Mouse (Mus musculus): Measurements from ENCODE around the gene Sumf1.

The Sumf1 gene

DNA sequence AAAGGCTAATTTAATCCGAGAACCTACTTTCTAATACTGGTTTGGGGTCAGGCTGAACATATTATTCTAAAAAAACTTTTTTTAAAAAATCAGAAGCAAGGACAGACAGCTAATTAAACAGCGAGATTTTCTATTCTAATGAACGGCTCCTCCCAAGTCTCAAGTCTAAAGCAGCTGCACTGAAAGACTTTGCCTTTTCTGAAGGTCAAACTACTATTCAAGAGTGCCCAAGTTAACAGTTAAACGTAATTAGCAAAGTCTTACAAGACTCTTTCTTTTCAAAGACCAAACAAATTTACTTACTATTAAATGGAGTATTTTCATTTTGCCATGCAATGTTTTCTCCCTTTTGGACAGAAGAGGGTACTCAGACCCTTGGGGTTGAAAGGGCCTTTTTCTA, 20.8 kb upstream of the Sumf1 start:
- DNase-seq, result no peak

DNA sequence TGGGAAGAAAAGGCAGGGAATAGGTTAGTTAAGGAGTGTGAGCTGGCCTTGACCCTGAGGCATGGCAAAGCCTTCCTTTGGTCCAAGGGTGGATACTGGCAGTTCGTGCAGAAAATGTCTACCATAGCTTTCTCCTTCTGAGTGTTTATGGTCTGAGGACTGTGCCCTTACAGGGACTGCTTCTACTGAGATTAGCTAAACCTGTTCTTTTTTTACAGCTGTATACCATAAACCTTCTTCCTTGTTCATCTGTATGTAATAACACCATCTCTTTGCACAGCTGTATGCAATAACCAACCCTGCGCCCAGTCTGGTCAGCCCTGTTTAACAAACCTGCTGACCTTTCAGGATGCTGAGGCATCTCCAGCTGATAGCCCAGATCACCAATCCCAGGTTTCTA, 18.9 kb upstream of the Sumf1 start:
- no peak for DNase-seq

DNA sequence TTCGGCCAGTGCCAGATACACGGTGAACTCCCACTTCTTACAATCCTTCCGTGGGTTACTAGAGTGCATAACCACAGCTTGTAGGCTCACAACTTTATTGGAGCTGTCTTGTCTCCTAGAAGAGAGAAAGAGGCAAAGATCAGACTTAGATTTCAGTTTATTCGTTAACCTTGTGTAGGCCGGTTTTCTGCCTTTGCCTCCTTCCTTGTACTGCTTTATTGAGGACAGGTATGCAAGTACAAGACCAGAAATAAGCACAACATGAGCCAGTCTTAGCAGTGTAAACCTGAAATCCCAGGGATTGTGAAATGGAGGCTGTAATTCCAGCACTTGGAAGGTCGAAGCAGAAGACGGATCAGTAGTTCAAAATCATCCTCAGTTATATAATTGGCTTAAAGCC, 12.9 kb upstream of the Sumf1 start:
- no peak for DNase-seq

DNA sequence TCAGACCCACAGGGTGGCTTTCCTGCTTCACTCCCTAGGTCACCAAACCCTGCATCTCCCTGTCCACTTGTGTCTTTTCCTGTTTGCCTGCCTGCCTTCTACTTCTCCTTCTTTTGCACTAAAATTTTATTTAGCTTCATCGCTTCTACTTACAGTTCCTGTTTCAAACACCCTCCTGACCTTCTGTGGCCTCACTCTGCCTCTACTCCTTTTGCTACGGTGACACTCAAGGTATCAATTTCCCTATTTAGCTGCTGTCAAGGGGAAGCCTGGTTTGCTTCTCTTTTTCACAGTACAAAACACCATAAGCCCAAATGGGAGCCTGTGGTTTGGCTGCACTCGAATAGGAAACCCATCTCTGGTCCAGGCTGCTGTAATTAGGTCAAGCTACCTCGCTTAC, 11.7 kb upstream of the Sumf1 start:
- no peak for DNase-seq

DNA sequence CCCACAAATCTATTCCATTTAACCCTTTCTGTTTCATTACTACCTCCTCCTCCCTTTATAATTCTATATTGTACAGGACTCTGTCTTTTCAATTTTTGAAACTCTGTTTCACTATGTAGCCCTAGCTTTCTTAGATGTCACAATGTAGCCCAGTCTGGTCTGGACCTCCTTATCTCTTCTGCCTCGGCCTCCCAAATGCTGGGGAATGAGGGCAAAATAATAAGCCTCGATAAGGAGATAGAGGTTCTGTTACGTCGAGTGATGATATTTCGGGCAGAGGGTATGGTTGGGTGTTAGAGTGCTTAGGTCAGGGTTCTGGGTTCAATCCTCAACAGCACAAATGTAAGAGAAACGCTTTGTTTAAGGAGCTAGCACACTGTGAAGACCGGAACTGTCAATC, 11.3 kb upstream of the Sumf1 start:
- no peak for DNase-seq

DNA sequence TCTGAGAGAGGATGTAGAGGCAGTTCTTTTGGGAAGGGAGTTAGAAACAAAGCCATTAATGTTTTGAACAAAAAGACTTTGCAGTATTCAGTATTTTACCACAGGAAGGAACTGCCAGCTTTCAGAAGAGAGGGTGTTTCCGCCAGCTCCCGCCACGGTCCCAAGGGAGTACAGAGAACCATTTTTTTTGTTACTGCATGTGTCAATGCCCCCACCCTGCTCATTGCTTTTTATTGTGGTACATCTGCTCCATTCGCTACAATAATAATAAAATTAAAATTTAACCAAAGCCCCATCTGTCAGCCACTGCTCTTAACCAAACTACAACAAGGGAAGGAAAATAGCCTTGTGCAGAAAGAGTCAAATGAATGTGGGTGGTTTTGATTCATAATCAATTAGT, 7.2 kb upstream of the Sumf1 start:
- DNase-seq, result no peak

DNA sequence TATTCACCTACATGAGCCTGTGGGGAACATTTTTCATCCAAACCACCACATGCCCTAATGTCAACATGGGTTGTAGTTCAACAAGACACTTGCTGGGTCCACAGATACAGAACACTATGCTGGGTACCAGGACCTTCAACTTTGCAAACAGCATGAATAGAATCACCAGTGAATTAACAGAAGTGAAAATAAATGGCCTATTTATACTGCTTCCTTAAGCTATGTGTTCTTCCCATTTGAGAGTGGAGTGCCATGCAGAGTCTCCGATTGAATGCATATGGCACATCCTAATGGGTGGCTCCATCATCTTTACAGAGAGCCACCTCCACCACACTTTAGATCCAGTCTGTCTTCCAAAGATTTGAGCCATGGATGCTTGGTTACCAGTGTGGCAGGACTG, 5.3 kb upstream of the Sumf1 start:
- DNase-seq, result no peak

DNA sequence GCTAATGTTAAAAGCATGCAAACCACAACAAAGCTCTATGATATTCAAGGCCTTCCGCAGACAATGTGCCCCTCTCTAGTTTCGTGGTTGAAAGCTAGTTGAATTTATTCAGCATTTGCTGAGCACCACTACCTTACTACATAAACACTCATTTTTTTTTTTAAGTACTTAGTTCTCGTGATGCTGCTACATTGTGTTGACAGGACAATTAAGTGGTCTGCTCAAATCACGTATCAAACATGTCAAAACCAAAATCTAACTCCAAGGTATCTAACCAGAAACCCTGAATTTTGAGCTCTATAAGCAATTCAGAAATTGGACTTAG, 265 bp upstream of the Sumf1 start:
- no peak for DNase-seq

DNA sequence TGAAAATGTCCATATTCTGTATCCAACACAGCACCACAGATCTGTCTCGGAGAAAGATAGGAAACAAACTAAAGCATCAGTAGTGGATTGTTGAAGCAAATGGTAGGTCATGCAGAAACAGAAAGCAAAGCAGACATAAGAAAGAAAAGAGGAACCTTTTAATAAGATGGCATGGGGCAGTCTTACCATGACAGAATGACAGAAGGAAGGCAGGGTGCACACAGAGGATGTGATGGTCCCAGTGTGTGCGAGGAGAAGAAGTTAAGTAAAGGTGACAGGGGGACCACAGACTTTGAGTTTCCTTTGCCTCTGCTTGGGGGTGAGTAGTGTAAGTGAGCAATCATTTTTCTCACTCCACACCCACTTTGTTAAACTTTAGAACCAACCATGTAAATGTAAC, 6.3 kb downstream of the Sumf1 start:
- no peak for DNase-seq

DNA sequence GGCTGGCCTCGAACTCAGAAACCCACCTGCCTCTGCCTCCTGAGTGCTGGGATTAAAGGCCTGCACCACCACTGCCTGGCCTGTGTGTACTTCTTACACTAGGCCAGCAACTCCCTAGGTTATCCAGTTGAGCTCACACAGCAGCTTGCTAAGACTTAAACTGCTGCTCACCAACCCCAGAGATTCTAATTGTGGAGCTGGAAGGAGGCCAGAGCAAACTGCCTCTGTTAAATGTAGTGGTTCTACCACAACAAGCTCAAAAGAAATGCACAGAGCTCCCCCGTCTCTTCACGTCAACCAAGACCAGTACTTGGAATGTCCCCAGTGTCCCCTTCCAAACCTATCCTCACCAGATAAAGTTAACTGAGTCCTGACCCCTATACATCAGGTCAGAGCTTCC, 11.2 kb downstream of the Sumf1 start:
- DNase-seq, result no peak

DNA sequence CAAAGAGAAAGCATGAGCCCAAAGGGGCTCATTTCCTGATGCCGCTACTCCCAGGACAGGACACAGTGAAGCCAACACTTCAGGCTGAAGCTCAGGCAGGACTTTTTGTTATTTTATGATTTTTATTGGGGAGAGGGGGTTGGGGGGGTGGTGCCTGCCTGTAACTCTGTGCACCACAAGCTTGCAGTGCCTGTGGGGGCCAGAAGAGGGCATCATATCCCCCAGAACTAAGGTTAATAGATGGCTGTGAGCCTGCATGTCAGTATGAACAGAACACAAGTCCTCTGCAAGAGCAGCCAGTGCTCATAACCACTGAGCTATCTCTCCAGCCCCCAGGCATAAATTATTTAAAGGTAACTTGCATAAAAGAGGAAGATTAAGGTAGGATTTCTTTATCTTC, 13.2 kb downstream of the Sumf1 start:
- no peak for DNase-seq

DNA sequence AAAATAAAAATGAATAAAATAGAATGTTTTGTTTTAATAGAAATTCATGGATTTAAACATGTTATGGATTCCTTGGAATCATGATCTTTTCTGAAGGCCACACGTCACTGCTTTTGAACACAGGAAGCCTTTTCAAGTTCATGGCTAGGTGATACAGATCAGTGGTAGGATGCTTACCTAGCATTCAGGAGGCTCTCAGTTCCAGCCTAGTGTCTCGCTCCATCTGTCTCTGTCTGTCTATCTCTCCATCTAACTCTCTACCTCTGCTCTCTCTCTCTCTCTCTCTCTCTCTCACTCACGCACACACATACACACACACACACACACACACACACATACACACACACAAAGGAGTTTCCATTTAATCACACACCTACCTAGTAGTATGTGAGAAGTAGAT, 15.9 kb downstream of the Sumf1 start:
- no peak for DNase-seq

DNA sequence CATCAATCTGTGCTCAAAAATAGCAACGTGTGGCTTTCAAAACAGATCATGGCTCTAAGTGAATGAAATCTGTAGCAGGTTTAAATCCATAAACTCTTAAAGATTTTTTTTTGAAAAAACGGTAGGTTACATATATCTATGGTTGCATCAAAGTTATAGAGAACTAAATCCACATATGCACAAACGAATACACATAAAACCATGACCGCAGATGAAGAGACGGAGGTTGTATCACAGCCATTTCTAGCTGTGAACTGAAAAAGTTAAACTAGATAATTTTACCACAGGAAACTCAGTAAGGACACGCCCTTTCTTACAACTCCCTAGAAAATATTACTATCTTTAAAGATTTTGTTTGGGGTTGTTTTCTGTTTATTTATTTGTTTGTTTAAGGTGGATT, 16.7 kb downstream of the Sumf1 start:
- no peak for DNase-seq

DNA sequence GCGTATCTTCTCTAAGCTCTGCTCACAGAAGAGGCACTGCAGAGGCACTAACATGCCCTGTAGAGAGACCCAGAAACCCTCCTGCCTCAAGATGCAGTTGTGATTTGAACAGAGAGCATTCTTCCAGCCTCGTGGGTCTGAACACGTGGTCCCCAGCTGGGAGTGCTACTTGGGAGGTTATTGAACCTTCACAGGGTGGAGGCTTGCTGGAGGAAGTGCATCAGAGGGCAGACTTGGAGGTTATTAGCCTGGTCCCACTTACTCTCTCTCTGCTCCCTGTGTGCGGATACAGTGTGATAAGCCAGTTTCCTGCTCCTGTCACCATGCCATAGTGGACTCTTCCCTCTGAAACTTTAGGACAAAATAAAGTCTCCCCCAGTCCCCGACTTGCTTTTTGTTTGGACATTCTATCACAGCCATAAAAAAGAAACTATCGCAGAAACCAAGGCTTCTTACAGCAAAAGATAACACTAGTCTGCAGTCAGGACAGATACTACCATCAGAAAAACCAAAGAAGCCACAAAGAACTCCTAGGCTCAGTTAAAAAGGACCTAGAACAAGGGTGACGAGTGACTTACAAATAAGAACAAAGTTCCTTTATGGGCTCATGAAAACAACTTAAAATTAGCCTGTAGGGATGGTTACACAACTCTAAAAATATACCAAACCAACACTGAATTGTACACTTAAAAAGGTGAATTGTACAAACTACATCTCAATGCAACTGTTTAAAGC, 17.3 kb downstream of the Sumf1 start:
- DNase-seq, result peak; percentile 11 to 40

DNA sequence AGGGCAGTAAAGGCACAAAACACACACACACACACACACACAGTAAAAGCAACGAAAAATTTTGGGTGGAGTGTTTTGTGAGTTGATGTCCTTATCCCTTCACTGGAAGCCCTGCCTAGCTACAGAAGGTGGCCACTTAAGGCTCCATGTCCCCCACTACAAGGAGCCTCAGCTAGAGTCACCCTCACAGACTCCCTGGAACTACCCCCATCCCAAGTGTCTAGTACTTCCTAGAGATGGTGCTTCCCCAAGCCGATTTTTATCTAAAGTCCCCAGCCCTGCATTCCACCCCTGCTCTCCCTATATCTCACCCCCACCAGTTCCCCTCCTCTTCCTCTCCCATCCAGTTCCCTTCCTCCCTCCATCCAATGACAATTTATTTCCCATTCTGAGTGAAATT, 19.8 kb downstream of the Sumf1 start:
- no peak for DNase-seq

DNA sequence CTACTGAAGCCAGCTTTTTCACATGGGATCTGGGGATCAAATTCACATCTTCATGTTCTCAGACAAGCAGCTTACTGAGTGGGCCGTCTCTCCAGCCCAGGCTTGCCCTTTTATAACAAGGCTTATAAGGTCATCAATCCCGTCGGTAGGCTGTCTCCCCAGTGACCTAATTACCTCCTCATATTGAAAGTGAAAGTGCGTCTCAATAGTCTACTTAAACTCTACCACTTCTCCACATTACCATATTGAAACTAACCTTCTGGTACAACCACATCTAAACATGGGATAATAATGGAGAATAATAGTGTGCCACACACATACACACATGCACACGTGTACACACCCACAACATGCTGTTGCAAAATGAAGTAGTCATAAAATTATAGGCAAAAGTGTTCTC, 20.4 kb downstream of the Sumf1 start:
- DNase-seq, result no peak

DNA sequence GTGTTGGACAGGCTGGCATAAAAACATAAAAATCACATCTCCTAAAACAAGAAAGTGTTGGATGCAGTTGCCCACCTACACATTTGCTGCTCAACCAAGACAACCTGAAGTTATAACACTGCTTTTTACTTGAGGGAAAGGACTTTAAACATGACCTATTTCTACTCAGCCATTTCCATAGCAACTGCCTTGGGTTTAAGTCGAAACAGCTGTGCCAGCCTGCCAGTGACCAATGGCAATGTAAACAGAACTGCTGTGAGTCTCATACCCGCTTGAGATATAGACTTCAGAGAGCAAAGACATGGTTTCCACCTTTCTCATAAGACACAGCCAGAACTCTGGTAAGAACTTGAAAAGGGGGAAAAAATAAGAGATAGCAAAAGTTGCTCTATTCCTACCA, 24.8 kb downstream of the Sumf1 start:
- DNase-seq, result no peak

DNA sequence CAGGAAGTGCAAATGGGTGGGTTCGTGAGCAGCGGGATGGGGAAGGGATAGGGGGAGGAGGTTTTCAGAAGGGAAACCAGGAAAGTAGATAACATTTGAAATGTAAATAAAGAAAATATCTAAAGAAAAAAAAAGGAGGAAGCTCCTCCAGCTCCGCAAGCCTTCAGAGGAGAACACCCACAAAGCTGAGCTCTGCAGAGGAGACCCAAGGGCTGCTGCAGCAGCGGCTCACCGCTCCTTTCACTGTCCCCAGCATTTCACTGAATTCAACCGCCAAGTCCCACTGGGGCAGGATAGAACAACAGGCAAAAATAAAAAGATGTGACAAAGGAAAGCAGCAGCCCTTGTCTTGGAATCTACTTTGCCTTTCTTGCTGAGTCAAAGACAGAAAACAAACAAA, 28.5 kb downstream of the Sumf1 start:
- no peak for DNase-seq

DNA sequence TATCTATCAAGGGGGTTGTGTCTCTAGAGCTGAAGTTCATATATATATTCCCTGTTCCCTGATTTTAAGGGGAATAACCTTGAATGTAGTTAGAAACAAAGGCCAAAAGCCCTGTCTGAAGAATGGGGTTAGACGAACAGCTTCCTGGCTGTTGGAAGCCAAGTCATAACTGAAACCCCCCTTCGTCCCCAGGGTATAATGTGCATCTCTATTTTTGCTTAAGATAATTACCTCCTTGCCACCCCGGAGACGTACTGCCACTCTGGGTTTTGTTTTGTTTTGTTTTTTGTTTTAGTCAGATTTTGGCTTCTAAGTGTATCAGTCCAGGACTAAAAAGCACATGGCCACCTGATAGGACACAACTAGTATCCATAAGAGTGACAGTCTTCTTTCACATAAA, 31.1 kb downstream of the Sumf1 start:
- DNase-seq, result no peak

DNA sequence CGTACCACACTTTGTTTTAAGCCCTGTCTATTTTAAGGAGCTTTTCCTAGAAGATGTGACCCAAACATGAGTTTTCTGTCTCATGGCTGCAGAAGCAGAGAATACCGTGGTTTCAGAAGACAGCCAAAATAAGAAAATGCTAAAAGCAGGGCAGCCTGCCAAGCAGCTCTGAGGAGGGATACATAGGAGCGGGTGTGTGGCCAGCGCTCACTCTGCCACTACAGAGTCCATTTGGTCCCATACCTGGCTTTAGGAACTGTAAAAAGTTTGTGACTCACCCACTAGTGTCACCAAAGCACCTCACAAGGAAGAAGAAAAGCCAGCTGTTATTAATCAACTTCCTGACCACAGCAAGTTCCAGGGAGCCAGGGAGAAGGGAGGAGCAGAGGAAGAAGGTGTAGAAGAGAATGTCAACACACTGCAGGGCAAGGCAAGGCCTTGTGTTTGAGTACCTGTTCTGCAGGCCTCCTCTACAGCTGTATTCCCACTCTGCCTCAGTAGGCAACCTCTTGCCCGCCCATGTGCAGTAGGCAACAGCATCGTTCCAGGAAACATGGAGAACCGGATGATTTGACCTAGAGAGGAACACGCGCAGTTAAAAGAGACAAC, 32.6 kb downstream of the Sumf1 start:
- peak in 1 of 2 experiments; percentile 40 for DNase-seq

DNA sequence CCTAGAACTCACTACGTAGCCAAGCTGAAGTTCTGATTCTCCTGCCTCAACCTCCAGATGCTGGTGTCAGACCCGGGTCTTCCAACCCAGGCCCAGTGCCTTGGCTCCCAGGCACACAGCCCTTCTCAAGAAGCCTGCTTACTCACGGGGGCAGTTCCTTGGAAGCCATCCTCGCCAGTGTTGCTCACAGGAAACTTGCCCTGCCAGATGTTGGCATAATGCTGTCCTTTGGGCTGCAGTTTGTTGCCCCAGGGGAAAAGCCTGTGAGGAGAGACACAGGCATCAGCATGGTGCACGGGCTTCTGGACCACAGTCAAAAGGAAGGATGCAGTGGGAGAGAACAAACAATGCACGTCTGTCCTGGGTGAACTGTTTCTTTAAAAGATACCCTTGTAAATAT, 33.3 kb downstream of the Sumf1 start:
- DNase-seq, result no peak

DNA sequence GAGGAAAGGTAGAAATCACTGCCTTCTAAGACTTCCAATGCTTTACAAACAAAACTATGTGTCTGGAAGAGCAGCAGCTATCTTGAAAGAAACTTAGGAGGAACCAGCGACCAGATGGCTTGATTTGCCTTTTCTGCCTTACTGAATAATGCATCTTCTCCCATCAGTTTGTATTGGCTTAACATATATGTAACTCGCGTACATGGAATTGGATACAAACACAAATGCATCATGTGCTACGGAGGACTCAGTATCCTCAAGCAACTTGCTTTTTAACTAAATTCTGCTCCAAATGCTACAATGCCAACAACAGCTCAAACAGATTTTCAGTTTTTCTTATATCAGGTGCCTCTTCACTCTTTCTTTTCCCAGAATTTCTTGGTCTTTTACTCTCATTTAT, 36.1 kb downstream of the Sumf1 start:
- DNase-seq, result no peak

DNA sequence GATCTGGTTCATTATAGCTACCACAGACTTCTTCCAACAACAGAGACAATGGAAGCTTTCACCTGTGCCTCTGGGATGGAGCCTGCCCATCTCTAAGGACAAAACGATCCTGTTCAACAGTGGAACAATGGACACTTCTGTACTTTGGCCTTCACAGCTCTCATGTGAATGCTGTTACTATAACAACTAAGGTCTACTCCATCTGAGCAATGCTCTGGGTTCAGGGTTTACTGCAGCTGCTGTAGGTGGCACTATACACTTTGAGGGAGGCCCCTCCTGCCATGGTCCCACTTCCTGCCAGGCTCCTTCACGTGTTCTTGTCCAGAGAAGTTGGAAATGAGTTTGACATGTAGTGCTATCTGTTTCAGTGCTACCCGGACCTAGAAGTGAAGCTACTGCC, 36.9 kb downstream of the Sumf1 start:
- no peak for DNase-seq

DNA sequence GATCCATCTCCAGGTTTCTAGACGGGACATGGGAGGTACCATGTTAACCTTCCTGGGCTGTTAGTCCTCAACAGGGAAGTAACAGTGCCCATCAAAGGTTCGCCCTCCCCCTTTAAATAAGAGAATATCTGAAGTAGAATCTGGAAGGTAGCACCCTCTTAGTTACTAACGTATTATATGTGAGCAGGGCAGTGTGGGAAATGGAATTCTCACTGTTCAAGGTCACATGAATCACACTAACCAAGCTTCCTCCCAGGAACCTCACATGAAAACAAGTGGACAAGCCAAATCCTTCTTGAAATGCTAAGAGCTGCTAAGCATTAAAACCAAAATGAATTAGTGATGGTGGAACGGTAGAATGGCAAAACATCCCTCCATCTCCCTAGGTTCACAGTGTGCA, 38.7 kb downstream of the Sumf1 start:
- no peak for DNase-seq

DNA sequence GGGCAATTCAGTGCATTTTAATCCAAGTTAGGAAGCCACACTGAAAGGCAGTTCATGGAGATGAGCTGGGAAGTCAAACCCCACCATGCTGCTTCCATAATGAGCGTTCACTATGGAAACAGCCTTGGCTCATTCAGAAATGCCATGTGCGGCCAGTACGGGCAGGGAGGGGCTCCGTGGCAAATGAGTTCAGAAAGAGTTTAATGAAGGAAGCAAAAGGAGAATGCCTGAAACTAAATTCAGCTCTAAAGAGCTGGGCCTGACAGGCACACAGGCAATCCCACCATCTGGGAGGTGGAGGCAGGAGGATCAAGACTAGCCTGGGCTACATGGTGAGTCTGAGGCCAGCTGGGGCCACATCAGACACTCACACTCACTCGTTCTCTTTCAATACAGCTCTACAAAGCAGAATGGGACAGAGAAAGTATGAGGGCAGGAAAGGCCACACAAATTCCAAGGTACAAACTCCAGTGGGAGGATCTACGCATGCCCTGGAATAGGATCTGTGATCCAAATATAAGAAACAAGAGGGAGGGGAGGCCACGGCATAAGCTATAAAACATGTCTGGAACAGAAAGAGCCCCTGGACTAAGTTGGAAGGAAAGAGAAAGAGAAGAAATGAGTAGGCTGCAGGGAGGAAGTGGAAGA, 39.3 kb downstream of the Sumf1 start:
- peak; percentile 46 to 55 for DNase-seq
